Mouse (Mus musculus): ENCODE data around the gene Themis.
A peak's percentile ranks its signal among the peaks of the same experiment; 100 is the strongest.

Gene Themis

DNA sequence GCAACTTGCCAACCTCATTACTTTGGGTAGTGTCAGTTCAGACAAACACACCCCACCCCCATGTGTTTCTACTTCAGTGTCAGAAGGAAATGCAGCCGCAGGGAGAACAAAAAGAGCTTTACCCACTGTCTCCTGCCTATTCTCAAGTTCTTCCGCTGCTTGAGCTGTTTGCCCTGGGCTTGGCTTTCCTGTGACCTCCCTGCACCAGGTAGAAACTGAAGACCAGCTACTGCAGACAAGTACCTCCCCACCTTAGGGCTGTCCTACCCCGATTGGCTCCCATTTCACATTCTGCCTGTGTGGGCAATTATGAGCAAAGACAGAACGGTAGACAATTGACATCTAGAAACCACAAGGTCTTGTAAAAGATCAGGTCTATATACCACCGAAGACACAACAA, at the start of gene Themis:
Themis (plus strand) TSS at position 100 of the 400 bp plus-strand sequence.
- DNase-seq, result no peak

DNA sequence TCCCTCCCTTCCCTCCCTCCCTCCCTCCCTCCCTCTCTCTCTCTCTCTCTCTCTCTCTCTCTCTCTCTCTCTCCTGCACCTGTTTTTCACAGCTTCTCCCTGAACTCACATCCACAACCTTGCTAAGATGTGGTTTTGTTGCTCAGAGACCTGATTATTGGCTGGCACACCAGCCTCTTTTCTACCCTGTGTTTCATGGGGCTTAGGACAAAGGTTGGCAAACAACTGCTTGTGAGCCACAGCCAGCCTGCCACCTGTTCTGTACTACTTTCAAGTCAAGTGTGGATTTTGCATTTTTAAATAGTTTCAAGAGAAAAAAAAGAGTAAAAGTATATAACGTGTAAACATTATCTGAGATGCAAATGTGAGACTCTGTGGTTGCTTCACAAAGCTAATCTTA, 48.7 kb upstream of the Themis start:
- DNase-seq, result no peak

DNA sequence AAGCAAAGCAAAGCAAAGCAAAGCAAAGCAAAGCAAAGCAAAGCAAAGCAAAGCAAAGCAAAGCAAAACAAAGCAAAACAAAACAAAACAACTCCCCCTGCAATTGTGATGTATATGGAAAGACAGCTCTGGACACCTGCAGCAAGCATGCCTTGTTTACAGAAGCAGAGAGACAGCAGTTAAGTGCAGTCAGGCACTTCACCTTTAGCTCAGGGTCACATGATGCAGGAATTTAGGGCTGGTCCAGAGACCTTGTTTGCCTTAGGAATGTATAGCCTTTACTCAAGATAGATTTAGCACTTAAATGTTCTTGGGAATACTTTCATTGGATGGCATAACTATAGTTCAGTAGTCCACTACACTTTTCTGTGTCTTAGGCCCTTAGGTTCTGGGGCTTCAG, 32.1 kb upstream of the Themis start:
- DNase-seq, result no peak

DNA sequence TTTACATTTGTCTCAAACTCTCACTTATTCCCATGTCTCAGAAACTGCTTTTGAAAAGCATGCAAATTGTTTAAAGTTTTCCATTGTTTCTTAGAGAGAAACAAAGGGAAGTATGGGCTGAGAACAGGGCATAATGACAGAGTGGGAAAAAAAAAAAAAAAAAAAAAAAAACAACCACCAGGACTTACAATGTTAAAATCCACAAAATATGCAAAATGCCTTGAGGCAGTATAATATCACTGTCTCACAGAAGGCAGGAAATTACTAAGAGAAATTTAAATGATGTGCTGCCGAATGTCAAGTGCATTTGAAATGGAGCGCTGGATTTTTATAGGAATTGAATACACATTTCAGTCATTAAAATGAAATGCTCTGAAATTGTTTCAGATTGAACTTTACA, 26.3 kb upstream of the Themis start:
- no peak for DNase-seq

DNA sequence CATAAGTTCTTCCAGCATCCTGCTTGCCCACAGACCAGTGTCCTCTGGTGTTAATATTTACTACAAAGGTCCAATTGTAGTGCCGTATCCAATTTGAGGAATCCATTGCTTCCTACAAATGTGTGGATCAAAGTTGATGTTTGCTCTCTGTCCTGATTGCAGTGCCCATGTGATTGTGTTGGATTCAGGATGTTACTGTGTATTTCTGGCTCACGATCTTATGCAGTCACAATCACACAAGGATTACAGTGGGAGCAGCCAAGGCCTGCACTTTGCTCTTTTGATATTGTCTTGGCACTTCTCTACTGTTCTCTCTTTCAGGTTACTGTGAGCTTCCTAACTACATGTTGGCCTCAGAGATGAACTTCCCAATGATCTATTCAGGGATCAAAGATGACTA, 20.3 kb upstream of the Themis start:
- DNase-seq, result no peak

DNA sequence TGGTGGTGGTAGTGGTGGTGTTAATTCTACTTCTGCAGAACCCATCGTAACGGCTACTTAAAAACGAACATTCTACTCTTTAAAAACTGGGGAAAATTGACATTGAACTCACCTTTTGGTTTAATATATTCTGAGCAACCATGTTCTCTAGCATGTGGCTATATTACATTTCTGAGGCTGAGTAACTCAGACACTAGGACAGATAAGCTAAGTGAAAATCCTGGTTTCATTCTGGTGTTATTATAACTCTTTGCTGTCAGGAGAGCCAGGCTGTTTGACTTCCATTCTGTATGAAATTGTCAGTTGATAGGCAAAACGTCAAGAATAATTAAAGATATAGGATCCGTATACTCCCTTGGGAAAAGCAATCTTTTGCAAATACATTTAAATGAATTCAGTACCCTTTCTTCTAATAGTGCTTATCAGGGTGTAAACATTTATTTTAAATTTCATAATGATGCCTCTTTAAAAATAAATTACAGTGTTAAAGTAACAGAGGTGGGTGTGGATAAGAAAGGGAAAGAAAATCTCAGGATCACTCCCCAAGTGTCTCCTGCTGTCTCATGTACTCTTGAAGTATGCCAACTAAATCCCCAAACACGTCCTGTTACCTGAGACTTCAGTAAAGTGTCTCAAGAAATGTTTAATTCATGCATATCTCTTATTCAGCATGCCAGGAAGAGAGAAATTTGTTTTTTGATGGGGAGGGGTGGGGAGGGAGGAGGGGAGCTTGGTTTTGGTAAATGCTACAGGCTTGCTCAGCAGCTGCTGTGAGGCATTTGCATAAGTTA, 18.9 kb upstream of the Themis start:
- DNase-seq, result no peak

DNA sequence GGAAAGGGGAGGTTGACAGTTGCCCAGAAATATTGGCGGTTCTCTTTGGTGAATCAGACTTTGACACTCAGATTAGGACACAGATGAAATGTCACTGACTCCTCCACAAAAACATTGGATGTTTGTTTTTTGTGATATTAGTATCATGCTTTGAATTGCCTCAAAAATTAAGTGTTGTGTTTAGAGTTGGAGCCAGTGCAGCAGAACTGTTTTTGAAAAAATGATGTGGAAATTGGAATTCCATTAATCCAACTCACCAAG, 18.3 kb upstream of the Themis start:
- DNase-seq, result no peak

DNA sequence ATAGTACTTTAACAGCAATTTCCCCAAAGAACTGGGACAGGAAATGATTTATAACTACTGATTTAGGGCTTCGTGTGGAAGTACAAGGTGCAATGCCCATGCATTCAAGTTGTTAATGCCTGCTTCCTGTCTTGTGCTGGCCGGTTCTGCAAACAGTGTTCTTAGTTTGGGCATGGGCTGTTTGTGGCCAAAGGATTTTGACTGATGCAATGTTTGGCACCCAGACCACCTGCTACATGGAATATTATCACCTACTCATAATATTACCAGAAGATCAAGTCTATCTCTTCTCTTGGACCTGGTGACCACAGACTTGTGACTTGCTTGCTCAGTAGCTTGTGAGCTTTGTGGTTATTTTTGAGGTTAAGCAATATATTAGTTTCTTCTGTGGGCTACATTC, 16.2 kb upstream of the Themis start:
- DNase-seq, result no peak

DNA sequence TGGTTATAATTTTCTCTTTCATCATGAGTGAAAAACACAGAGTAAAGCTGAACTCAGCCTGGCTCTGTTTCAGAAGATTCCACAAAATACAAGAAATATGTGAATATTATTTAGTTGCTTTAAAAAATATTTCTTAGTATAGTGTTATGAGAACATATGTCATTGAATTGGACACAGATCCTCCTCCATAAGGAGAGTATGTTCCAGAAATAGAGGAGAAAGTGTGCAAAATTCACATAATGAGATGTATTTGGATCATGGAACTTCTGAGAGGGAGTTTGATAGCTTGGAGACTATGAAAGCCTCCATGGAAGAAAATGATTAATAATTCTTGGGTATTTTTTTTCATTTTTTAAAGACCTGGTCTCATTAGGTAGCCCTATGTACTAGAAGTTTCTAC, 13.4 kb upstream of the Themis start:
- no peak for DNase-seq

DNA sequence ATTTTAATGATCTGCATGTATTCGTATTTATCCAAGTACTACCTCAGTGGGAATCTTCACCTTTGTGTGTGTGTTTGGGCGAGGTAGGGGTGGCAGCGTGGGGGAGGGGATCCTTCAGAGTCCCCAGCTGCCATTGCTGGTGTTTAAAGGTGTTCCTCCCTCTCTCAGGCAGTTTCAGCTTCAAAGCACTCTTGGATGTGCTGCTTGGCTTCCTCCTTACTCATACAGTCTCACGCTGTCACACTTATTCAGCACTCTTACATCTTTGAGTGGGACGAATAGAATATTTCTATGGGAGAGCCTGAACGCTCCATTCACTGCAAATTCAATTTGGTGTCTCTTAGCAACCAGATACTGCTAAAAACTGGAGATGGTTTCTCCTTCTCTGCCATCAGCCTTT, 3.0 kb upstream of the Themis start:
- DNase-seq, result no peak

DNA sequence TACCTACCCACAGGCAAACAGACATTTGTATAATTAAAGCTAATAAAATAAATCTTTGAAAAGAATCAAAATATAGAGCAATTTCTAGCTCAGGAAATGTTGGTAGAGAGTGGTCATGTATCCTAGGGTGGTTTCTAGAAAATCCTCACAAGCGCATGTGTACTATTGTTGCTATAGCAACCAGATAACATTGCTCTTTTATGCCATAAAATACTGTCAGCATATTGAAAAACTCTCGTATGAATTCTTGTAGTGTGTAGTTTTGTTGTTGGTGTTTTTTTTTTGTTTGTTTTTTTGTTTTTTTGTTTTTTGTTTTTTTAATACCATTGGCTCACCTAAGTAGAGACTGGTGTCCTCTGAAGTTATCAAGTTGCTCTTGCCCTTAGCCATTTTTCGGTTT, 5.8 kb downstream of the Themis start:
- DNase-seq, result no peak

DNA sequence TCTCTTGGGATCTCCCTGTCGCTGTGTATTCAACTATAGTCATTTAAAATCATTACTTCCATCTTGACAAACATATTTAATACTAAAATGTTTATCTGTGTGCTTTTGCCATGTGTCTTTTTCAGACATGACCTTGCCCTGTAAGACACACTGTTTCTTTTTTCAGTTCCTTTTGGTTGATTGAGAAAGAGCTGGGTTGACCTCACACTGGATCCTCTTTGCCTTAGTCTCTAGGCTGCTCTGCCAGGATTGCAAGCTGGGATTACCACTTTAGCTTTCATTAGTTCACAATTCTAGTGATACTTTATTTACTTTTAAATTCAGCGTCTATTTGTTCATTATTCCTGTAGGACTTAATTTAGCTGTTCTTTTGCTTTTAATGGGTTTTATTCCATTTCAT, 7.2 kb downstream of the Themis start:
- no peak for DNase-seq

DNA sequence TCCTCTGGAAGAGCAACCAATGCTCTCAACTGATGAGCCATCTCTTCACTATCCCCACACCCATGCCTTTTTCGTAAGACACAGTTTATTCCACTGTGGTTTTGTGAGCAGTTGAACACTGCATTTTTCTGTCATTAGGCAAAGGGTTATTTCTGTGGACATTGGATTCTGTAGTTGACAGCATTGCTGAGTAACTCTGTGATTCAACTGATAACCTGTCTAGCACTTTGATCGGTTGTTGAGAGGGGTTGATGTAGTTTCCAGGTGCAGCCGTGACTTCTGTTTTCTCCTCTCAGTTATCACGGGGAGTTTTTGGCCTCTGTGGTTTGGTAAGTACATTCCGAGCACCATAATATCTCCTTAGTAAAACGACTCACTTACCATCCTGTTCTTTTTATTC, 26.8 kb downstream of the Themis start:
- no peak for DNase-seq

DNA sequence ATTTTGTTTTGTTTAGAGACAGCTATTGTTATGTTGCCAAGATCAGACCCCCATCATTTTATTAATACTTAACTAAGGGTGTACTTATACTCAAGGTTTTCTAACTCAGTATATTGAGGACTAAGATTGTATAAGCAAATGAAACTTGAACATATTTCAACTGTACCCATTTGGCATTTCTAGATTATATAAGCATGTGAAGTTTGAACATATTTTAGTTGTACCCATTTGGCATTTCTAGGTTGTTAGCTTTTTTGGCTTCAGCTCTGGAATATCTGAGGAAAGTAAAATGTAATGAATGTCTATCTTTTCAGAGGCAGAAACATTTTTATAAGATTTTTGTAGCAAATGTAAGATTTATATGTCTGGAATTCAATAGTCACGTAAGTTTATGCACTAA, 27.9 kb downstream of the Themis start:
- no peak for DNase-seq

DNA sequence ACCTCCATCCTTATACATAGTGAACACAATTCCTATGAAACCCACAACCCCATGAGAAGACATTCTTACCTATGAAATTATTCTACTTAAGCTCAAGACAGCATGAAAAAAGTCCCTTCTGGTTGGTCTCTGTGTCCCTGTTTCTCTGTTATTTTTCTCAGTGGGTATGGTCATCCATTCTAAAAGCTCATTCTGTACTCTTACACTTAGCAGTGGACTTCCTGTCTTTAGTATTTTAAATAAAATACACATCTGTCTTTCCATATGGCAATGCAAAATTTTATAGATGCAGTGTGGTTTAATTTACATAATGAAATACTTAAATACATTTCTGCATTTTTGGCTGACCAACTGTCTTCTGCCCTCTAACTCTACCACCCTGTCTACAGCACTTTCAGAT, 30.0 kb downstream of the Themis start:
- no peak for DNase-seq

DNA sequence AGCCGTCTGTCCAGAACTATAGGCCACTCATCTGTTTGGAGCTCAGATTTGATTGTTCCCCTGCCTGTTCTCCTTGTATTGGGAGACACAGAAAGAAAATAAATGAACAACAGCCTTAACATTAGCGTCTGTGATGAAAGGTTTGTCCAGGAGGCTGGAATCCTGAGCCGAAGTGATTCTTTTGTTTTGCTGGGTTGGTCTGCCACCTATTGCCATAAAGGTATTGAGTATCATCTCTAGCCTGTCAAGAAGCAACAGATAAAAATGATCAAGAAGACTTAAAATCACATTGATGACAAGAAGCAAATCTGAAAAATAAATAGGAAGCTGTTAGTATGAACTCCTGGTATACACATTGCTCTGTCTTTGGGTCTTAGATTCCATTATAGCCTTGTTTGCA, 53.7 kb downstream of the Themis start:
- no peak for DNase-seq

DNA sequence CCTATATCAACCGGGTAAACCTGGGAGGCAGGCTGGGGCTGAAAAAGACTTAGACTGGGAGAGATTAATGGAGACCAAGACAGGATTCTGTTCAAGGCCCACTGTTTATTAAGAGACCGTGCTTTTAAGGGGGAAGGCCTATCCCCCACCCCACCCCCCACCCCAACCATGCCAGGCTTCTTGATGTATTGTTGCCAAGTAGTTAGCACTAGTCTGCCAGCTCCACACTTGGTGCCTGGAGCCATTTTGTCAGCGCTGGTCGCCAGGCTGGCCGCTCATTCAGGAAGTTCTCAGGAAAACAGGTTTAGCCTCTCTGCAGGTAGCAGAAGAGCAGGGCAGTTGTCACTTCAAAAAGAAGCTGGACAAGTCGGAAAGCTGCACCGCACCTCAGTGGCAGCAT, 55.1 kb downstream of the Themis start:
- DNase-seq, result no peak

DNA sequence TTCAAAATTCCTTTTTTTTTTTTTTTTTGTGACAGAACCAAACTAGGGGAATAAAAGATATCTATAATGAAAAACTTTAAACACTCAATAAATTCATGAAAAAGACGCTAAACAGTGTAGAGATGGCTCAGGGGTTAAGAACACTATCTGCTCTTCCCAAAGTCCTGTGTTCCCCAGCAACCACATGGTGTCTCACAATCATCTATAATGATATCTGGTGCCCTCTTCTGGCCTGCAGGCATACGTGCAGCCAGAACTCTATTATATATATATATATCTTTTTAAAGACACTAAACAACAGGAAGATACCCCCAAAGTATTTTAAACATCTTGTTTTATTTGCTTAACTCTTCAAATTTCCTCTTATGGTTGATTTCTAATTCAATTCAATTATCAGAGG, 62.0 kb downstream of the Themis start:
- peak in 1 of 2 experiments; percentile 4 for DNase-seq

DNA sequence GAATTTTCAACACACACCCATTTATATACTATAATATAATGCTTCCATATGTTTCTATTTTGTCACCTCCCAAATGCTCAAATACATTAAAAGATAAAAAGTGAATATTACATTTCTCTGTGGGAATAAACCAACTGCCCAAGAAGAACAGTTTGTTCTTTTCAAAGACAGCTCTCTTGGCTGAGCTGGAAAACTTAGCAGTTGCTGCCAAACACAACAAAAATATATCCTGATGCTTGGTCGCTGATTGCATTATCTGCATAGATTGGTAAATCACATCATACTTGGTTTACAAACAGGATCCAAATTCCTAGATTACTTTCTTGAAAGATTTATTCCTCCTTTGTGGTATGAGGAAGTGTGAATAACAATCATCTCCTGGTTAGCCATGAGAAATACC, 69.8 kb downstream of the Themis start:
- DNase-seq, result no peak

DNA sequence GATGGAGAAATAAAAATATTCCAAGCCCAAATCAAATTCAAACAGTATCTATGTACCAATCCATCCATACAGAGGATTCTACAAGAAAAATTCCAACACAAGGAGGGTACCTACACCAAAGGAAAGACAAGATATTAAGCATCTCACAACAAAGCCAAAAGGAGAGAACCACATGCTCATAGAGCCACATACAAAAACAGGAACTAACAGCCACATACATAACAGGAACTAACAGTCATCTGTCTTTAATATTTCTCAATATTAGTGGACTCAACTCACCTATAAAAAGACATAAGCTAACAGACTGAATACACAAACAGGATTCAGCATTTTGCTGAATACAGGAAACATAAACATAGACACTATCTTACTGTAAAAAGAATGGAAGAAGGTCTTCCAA, 78.3 kb downstream of the Themis start:
- no peak for DNase-seq

DNA sequence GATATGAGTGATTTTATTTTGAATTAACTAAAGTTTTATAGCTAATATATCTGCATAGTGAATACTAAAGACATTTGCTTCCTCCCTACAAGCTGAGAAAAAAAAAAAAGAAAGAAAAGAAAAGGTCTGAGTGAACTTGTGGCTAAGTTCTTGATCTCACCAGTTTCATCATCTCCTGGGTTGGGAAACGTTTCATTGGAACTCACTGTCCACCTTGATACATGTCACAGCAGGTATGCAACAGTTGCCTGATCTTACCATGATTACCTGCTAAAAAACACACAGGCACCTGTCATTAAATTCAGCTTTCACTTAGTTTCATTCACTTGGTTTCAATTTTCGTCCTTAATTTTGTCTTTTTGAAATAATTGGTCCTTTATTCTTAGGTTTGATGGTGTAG, 85.2 kb downstream of the Themis start:
- DNase-seq, result no peak

DNA sequence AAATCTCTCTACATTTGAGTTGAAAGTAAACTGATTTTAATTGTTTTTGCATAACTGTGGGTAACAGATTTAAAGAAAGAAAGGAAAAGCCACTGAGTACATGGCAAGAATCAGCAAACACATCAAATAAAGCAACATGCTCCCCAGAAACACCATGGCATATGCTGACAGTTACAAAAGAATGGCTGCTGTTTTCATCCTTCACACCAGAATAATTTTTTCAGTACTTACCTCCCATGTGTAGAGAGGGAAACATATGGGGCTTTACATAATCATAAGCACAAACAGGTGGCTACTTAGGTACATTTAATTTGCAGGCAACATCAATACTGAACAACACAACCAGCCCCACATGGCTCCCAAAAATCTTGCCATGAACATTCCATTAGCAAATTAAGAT, 86.8 kb downstream of the Themis start:
- DNase-seq, result no peak

DNA sequence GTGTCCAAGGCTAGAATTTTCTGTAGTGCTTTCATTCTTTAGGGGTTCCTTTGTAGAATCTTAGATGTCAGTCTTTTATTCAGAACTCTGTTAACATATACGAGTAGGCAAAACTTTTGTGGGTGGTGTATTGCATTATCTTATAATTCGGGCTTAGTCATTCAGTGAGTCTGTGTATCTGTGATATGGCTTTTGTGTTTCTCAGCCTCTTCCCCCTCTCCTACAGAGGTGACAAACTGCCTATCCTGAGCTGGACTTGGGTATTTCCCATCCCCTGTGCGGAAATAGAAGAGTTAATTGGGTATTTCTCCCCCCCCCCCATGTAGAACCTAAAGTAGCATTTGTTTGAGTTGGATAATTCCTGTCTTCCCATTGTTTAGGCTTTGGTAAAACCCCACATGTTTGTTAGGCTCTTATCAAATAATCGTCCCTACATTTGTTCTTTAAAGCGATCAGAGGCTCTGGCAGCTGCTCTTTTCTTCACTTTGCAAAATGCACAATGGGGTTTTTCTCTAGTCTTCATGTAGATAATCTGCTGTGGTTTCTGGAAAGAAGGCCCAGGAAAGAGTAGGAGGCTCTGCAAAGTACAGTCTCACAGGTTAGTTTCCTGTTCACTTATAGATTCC, 108.7 kb downstream of the Themis start:
- no peak for DNase-seq

DNA sequence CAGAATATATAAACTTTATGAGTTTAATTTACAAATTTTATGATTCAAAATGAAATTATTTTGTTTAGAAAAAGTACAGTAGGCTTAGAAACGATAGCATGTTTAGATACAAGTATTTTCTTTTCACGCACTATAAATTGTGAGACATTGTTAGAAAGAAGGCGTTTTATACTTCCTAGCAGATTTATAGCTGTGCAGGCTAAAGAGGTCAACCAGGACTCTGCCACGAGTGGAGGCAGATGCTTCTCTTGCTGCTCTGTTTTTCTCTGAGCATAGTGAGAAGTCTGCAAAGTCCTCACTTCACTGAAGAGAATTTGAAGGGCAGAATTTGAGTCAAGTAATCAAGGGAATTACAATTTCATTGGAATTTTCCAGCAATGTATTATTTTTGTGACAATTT, 131.3 kb downstream of the Themis start:
- DNase-seq, result no peak

DNA sequence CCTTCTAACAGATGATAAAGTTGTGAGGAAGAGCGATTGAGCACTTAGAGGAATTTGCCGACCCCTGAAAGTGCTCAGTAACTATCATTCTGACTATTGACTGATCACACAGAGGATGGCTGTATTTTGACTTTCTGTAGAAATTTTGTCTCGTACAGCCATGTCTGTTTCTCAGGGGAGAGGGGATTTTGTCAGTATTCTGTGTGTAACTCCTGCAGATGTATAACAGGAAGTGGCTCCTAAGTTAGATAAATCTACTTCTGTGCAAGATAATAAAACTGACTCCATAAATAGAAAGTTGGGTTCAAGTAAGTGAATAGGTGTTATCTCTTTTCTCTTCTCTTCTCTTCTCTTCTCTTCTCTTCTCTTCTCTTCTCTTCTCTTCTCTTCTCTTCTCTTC, 137.0 kb downstream of the Themis start:
- no peak for DNase-seq
